Mouse (Mus musculus) testis, postnatal 14 days (tissue): ENCODE results near the gene Zc3h10.
"Not testable (repeated sequence)": the region's sequence is repeated elsewhere in the genome, so short reads cannot be mapped to it uniquely, and the experiment has no call there.

Experiments
- DNase-seq: peaks from one replicate; pipeline ENCODE4 v3.0.0; 2021; ENCODE audit warnings: low spot score

Zc3h10 gene

DNA sequence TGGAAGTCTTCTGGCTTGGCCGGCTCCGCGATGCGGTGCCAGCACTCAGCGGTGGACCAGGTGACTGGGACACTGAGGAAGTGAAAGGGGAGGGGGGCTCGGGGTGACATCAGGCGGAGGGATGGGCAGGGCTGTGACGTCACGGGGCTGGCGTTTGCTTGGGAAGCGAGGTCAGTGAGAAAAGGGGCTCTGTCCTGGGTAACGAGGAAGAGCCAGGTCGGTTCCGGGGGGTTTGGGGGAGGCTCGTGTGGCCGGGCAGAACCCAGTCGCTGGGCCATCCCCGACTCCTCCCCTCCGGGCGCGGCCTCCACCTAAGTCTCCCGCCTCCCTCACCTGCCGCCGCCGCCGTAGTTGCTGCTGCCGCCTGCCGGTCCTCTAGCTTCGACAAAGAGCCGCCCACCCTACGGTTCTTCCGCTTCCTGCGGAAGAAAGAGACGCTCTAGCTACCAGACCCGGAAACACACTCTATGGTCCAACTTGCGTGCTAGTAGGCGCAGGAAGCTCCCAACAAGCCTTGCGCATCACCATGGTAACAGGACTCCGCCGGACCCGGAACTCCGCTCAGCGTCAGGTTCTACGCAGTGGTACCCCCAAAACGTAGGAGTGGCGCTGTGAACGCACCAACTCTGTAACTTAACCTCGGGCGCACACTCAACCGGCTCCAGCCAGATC lies at the start of gene Zc3h10:
TSS of gene Zc3h10 (minus strand) at position 414 of the 672 bp plus-strand sequence.
- DNase-seq = peak; percentile 96

DNA sequence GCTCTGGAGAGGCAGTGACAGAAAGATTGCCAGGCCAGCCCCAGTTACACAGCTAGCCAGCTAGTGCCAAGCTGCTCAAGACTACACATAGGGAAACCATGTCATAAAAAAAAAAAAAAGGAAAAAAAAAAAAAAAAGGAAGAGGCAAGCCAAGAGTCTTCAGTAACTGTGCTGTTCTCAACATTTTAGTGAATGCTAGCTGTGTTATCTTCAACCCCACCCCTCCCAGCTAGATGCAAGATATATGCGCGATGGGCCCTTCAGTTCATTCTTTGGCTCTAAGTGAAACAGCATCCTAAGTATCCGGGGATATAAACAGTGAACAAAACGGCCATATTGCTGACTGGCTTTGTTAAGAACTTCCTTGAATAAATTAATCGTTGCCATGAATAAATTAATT lies 45.2 kb upstream of the Zc3h10 start:
- DNase-seq = no peak

DNA sequence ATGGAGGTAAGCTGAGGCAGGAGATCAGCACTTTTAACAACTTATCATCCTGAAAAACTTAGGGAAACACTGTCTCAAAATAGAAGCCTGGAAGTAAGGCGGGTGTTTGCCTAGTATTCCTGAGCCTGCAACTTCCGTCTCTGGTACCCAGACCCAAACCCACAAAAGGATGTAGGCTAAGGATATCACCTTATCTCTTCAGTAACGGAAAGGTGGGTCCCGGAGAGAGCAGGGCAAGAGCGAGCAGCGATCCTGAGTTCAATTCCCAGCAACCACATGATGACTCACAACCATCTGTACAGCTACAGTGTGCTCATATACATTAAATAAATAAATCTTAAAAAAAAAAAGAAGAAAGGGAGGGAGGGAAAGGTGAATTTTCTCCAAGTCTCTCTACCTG lies 43.9 kb upstream of the Zc3h10 start:
- no peak for DNase-seq

DNA sequence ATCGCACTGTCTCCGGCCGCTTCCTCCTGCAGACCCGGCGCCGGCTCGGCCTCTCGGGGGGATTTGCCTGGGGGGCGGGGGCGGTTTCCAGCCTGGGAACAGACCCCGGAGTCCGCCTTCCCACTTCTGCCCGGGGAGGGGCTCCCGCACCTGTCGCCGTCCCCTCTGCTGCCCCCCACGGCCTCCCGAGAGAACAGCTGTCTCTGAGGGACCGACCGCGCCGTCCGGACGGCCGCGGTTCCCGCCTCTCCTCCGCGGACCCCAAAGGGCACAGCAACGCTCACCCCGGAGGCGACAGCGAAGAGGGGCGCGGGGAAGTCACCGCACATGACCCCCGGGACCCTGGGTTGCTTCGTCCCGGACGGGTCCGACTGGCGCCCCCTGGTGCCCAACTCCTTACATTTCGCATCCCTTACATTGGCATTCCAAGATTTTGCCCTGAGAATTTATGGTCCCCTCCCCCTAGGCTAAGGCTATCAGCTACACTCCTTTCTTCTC lies 42.7 kb upstream of the Zc3h10 start:
- peak; percentile 68 for DNase-seq

DNA sequence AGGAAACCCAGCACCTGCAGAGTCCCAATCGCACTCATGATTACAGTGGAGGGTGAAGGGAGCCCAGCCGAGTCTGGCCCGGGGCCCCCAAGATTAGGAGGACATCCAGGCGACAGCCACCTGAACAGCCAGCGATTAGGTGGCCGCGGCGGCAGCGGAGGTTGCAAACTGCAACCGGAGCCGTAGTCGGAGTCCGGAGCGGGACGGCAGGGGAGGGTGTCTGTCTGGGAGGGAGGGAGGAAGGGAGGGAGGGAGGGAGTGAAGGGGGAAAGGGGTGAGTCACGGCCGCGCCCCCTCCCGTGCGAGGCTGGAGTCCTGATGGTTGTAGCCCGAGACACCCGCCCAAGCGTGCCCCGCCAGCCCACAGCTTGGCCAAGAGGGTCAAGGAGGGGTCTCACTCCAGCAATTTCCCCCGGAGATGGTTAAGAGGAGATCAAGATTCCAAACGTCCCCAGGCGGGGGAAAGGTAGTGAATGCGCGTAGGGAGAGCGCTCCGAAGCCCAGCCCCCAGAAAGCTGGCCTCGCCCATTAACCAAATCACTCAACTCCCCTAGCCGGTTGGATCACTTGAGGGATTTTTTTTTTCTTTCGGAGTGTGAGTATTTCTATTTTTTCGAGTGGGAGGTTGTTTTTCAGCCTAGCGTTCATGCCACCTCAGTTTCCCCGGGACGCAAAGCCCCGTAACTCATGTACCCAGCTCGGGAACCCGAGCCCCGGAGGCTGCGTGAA lies 42.1 kb upstream of the Zc3h10 start, which contains the start of gene Erbb3:
TSS of gene Erbb3 (minus strand) at position 189 of the 729 bp plus-strand sequence.
- DNase-seq = peak; percentile 51

DNA sequence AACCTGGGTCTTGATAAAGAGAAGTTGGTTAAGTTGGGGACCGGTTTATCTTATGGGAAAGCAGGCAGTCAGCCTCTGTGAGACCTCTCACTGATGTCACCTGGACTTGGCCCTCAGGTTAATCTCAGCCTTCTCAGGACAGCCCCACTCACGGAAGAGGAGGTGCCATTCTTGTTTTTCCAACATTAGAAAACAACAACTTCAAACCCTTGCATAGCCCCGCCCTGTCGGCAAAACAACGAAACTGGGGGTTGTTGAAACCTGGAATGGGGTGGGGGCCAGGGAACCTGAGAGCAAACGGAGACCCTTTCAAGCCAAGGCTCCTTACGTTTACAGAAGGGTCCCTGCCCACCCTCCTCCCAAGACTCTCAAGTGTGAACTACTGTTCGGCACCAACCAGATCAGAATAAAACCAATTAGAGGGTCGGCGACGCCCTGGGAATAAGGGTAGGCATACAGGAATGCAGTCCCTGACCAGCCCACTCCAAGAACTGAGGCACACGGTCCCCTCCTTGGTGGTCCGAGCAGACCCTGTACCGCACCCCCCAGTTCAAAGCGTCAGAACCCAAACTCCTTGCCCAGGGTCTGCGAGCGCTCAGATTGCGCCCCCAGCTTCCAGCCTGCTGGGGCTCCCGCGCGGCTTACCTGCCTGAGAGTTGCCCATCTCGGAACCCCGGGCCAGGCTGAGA lies 41.3 kb upstream of the Zc3h10 start:
- no peak for DNase-seq

DNA sequence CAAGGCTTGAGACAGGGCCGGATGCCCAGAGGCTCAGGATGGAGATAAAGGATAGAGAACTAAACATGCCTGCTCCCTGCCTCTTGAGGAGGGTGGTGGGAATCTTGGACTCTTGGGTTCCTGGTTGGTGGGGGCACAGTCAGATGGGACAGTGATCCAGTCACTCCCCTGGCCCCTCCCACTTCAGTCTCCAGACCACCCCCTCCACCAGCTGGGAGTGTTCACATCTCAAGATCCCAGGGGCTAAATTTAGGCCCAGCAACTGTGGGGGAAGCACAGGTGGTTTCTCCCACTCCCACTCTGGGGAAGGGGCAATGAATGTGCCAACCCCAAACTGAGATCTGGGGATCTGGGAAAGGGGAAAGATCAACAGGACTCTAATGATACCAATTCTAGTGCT lies 40.6 kb upstream of the Zc3h10 start:
- DNase-seq = no peak

DNA sequence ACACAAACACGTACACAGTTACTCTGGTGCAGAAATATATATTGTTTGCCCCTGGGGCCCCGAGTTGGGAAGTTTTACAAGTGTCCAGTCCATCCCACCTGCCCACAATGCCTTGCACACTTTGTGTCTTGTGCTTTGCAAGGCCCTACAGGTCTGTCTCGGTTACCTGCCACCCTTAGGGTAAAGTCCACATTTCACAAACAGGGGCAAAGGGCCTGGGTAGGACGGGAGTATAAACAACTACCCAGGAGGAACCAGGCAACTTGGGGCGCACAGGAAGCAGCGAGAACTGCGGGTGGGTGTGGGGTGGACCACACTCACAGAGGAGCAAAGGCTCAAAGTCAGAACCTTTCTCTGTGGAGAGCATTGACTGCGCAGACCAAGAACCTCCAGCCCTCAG lies 40.1 kb upstream of the Zc3h10 start:
- DNase-seq = no peak

DNA sequence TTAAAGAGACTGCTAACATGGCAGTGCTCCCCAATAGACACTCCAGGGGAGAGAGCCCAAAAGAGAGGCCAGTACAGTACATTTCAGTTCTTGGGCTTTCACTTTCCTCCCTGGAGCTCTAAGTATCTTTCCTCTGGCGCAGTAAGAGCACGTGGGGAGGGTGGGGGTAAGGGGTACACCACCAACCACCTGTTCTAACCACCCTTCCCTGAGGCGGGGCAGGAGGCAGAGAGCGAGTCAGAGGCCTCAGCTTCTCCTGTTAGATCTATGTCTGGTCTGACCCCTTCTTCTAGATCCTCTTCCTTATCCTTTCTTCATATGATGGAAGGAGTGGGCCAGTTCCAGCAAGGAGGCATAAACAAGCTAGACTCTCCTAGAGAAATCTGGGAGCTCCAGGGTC lies 39.5 kb upstream of the Zc3h10 start:
- DNase-seq = no peak

DNA sequence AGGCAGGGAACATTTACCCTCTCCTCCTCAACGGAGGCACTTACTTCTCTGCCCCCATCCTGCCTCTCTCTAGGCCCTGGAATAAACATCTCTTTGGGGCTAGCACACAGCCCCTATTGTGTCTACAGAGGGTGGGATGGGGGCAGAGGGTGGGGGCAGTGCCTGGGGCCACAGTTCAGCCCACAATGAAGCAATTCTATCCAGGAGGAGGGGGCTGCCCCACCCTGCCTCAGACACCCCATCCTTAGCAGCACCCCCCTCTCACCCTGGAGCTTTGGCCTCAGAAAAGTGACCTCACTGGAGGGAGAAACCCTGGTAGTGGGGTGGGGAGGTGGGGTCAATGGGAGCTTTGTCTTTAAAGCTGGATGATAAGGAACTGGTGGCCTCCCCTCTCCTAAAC lies 39.0 kb upstream of the Zc3h10 start:
- no peak for DNase-seq

DNA sequence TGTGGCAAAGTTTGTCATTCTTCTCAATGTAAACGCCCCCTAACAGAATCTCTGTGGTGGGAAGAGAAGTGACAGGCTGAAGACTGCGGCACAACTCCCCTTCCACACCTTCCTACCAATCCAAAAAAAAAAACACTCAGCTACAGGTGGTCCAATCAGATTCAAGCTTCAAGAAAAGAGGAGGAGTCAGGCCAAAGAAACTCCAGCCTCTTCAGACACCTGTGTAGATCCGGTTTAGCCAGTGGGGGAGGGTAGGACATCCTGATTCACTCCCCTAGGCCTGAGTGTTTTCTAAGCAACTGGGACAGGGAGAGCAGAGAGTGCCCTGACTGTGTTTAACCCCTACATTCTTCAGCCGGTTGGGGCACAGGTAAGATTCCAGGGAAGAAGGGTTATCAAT lies 36.8 kb upstream of the Zc3h10 start:
- peak; percentile 42 for DNase-seq

DNA sequence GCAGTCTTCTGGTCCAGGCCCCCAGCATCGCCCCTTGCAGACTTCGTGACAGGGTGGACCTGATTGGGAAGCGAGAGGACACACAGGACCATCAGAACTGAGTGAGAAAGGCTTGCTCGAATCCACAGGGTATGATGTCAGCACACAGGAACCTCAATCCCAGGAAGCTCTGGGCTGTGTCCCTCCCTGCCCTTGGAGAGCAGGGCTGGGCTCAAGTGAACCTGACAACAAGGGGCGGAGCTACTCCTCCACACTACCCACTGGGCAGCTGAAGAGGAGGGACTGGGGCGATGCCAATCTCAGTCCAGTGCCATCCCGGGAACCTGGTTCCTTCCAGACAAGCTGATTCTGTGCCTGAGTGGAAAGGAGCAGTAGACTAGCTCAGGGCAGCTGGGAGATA lies 36.1 kb upstream of the Zc3h10 start:
- peak; percentile 40 for DNase-seq

DNA sequence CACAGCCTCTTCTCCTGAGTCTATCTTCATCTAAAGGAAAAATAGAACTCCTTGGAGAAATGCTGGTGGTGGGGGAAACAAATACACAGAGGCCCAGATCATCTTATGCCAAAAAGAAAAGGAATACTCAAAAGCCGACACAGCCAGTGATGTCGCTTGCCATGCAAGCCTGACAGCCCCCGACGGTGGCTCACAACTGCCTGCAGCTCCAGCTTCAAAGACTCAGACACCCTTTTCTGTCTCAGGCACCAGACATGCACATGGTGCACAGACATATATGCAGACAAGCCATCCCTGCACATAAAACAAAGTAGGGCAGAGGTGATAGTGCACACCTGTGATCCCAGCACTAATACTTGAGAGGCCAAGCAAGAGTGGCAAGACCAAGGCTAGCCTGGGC lies 32.2 kb upstream of the Zc3h10 start:
- no peak for DNase-seq

DNA sequence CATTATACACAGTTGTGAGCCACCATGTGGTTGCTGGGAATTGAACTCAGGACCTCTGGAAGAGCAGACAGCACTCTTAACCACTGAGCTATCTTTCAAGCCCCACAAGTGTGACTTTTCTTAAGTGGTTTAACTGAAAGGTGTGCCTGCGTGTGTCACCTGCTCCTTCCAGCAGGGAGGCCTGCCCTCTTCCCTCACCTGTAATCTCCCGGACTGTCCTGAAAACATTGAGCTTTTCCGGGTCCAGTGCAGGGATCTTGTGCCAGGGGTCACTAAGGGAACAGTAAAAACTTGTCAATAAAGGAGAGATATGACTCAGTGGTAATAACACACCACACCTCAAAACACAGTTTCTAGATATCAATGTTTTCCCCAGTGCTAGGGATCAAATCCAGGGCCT lies 31.7 kb upstream of the Zc3h10 start:
- no peak for DNase-seq

DNA sequence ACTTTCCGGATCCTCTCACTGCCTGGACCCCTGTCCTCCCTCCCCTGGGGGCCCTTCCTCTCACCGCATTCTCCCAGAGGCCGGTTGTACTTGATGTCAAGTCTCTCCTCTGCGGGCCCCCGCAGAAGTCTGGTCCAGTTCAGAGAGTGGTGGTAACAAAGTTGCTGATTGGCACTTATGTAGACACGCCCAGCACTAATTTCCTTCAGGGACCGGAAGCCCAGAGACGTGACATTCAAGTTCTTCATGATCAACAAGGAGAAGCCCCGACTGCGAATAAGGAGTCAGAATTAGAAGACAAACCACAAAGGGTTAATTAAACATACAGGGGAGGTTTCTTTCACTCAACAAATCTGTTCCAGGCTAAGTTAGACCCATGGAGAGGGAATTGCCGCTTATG lies 30.8 kb upstream of the Zc3h10 start:
- DNase-seq = no peak

DNA sequence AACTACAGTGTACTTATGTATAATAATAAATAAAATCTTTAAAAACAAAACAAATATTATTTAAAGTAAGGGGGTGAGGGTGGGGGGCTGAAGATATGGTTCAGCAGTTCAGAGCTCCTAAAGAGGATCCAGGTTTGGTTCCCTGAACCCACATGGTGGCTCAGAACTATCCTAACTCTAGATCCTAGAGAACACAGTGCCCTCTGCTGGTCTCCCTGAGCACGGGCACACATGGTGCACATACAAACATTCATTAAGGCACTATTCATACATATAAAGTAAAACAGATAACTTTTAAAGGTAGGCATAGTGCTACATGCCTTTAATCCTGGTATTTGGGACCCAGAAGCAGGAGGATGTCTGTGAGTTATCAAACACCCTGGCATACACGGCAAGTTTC lies 27.5 kb upstream of the Zc3h10 start:
- DNase-seq = no peak

DNA sequence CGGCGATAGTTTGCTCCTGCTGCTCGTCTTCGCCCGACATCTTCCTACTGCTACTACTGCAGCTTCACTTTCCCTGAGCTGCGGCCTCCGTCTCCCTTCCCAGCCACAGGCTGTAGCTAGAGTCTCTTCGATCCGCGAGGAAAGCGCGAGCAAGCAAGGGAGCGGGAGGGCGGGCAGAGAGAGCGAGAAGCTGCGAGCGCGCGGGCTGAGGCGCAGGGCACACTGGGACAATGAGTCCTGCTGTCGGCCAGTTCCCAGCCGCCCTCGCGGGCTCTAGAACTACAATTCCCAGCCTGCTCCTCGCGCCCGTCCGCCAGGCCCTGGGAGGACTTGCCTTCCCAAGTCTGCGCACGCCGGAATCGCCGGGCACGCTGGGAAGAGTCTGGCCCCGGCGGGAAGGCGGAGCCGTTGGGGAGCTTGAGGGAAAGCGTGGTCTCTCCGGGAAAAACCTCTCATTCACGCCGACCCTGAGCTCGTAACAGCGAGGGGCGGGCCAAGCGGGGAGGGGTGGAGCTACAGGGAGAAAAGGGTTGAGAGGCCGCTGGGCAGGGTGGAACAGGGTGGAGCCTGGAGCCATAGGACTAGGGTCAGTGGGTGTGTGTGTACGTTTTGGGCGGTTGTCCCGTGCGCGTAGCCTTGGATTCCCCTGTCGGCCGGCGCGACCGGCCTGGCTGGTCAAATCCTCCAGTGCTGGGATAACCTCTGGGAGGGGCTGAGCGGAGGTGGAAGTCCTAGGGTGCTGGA lies 18.4 kb upstream of the Zc3h10 start, which contains the start of gene Pa2g4:
TSS of gene Pa2g4 (minus strand) at position 200 of the 744 bp plus-strand sequence.
- peak; percentile 99 for DNase-seq

DNA sequence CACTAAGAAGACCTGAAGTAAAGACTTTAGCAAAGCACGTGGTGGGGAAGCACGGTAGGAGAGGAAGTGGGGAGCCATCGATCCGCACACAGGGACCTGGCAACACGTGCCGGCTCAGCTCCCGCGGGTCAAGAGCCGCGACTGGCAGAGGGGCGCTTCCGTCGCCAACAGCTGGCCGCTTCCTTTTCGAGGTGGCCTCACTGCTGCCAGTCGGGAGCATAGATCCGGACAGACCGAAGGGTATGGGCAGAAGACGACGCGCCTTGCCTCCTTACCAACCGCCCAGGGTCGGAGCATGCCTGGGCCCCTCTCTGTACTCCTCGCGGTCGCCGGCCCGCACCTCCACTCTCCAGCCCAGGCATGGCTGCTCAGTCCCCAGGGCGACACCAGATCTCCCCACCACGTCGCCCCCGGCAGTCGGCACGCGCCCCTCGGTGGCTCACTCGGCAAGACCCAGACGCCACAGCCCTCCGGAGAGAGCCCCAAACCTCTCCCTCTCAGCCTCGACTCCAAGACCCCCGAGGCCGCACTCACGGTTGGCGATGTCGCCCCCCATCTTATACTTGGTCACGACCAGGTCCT lies 17.7 kb upstream of the Zc3h10 start:
- no peak for DNase-seq

DNA sequence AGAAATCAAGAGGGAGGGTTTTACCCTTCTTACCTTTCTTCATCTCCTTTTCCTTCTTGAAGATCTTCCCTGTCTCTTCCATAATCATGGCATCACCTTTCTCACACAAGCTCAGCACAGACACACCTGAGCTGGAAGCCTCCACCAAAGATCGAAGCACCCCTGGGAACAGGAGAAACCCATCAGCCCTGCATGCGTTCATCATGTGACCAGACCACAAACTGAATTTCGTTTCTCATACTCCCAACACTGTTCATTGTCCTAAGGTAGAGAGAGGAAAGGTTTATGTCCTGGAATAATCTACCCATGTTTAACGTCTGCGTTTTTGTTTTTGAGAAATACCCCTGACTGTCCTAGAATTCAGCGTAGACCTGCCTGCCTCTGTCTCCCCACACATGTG lies 16.0 kb upstream of the Zc3h10 start:
- DNase-seq = no peak

DNA sequence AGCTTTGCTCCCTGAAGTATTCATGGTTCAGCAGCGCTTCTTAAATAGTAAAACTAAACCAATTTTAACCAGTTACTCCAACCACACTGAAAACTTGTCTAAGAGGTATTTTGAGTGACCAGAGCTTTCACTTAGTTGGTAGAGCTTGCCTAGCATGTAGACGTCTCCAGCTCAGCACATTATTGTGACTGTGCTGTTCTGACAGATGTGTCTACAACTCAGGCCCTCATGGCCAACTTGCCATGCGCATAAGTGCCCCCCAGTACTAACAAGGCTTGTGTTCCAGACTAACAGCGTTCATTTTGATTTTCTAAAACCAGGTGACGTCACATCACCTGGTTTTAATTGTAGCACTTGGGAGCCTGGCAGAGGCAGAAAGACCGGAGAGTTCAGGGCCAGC lies 9.4 kb upstream of the Zc3h10 start:
- no peak for DNase-seq

DNA sequence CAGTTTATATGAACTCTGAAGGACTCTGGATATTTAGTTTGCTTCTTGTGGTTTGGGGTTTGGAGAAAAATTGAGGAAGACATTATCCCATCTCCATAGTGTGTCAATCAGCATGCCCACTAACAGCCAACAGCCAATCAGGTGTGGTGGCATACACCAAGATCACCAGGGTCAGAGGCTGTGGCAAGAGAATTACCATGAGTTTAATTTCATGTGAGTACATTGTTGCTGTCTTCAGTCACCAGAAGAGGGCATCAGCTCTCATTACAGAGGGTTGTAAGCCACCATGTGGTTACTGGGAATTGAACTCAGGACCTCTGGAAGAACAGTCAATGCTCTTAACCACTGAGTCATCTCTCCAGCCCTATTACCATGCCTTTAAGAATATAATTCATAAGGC lies 8.7 kb upstream of the Zc3h10 start:
- DNase-seq = no peak

DNA sequence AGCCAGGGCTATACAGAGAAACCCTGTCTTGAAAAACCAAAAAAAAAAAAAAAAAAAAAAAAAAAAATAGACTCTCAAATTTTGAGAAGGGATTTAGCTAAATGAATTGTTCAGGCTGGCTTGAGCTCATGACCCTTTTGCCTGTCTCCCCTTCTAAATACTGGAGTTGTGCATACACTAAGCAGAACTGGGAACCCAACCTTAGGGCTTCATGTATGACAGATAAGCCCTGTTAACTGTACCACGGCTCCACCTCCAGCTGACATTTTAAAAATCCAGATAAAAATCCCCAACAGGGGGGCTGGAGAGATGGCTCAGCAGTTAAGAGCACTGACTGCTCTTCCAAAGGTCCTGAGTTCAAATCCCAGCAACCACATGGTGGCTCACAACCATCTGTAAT lies 8.0 kb upstream of the Zc3h10 start:
- not testable (repeated sequence) for DNase-seq
